Mouse (Mus musculus): ENCODE measurements around the gene Ccl9.

Gene Ccl9

GRCm38 (mm10) chr11:83578186-83578760, at the start of gene Ccl9:
Gene Ccl9 (minus strand): TSS chr11:83578636.
- no peak for DNase-seq (ENCODE audit: low spot score)

- DNase-seq (ENCODE audit: low spot score) = no peak
These were observed 45.1 kb upstream of the Ccl9 start for GRCm38 (mm10) chr11:83623586-83623985.

GRCm38 (mm10) chr11:83619037-83619436, 40.6 kb upstream of the Ccl9 start:
- no peak for DNase-seq (ENCODE audit: low spot score)

- no peak for DNase-seq (ENCODE audit: low spot score)
These were observed 39.8 kb upstream of the Ccl9 start for GRCm38 (mm10) chr11:83618238-83618637.

GRCm38 (mm10) chr11:83616586-83616985, 38.1 kb upstream of the Ccl9 start:
- DNase-seq (ENCODE audit: low spot score) = no peak

- no peak for DNase-seq (ENCODE audit: low spot score)
These were observed 32.5 kb upstream of the Ccl9 start for GRCm38 (mm10) chr11:83610900-83611299.

GRCm38 (mm10) chr11:83606396-83606795, 28.0 kb upstream of the Ccl9 start:
- no peak for DNase-seq (ENCODE audit: low spot score)

- no peak for DNase-seq (ENCODE audit: low spot score)
These were observed 27.1 kb upstream of the Ccl9 start for GRCm38 (mm10) chr11:83605535-83605934.

- DNase-seq (ENCODE audit: low spot score) = no peak
These were observed 26.3 kb upstream of the Ccl9 start for GRCm38 (mm10) chr11:83604698-83605097.

GRCm38 (mm10) chr11:83603399-83603798, 25.0 kb upstream of the Ccl9 start:
- no peak for DNase-seq (ENCODE audit: low spot score)

GRCm38 (mm10) chr11:83600576-83600975, 22.1 kb upstream of the Ccl9 start:
- DNase-seq (ENCODE audit: low spot score) = no peak

GRCm38 (mm10) chr11:83598991-83599390, 20.6 kb upstream of the Ccl9 start:
- DNase-seq (ENCODE audit: low spot score) = no peak

- no peak for DNase-seq (ENCODE audit: low spot score)
These were observed 19.9 kb upstream of the Ccl9 start for GRCm38 (mm10) chr11:83598207-83598837.

GRCm38 (mm10) chr11:83597796-83598195, 19.4 kb upstream of the Ccl9 start:
- DNase-seq (ENCODE audit: low spot score) = no peak

- no peak for DNase-seq (ENCODE audit: low spot score)
These were observed 17.4 kb upstream of the Ccl9 start for GRCm38 (mm10) chr11:83595669-83596455.

- no peak for DNase-seq (ENCODE audit: low spot score)
These were observed 15.0 kb upstream of the Ccl9 start for GRCm38 (mm10) chr11:83593453-83593852.

GRCm38 (mm10) chr11:83592853-83593252, 14.4 kb upstream of the Ccl9 start, which contains the start of gene Ccl6:
Gene Ccl6 (minus strand): TSS chr11:83593087.
- DNase-seq (ENCODE audit: low spot score) = no peak

- DNase-seq (ENCODE audit: low spot score) = no peak
These were observed 5.8 kb upstream of the Ccl9 start for GRCm38 (mm10) chr11:83584232-83584631.

GRCm38 (mm10) chr11:83583450-83583754, 5.0 kb upstream of the Ccl9 start:
- DNase-seq (ENCODE audit: low spot score) = no peak

GRCm38 (mm10) chr11:83582626-83583449, 4.4 kb upstream of the Ccl9 start:
- DNase-seq (ENCODE audit: low spot score) = no peak

GRCm38 (mm10) chr11:83581626-83582610, 3.5 kb upstream of the Ccl9 start:
- DNase-seq (ENCODE audit: low spot score) = no peak
